Mouse (Mus musculus): ENCODE measurements around the gene Flad1.

The Flad1 gene

DNA sequence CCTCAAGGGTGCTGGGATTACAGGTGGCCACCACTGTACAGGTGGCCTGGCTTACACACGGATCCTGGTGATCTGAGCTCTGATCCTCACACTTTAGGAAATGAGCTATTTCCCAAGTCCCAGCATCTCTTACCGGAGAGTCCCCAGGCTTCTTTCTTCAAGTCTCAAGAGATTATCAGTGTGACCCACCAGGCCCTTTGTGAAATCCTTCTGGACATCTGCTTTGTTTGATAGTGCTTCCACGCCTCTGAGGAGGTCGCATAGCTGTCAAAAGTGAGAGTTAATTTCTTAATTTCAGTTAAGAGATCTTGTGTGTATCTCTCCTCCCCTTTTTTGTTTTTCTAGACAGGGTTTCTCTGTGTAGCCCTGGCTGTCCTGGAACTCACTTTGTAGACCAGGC, 14.2 kb upstream of the Flad1 start:
- DNase-seq (ENCODE audit: low spot score) = no peak

DNA sequence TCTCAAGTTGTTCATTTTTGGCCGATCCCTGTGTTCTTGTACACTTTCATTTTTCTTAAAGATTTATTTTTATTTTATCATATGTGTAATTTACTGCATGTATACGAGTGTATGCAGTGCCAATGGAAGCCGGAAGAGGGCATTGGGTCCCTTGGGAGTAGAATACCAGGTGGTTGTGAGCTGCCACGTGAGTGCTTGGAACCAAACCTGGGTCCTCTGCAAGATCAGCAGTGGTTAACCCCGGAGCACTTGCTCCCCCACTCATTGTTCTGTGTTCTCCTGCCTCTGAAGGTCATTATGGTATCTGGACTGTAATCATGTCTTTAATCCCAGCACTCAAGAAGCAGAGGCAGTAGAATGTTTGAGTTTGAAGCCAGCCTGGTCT, 13.5 kb upstream of the Flad1 start:
- DNase-seq (ENCODE audit: low spot score) = no peak

DNA sequence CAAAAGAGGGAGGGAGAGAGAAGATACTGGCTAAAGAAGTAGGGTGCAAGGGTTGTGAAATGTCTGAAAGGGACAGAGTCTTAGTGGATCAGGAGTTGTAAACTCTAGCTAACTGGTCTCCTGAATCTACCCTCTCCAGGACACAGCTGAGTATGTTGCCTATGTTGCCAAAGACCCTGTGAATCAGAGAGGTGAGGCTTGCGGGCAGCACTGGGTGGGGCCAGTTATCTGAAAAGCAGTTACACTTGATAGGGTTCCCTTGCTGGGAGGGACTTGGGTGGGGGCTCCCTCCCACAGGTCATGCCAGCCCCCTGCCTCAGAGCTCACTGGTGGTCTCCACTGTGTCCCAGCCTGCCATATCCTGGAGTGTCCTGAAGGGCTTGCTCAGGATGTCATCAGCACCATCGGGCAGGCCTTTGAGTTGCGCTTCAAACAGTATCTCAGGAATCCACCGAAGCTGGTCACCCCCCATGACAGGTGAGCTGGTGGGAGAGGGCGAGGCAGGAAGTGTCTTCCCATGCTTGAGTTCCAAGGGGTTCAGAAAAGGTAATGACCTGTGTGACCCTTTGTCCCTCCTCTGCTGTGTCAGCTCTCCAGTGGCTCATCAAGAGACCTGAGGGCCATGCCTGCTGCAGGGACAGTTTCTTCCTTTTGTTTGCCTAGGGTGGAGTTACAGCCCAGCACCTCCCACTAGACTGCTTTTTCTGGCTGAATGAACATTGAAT, 12.9 kb upstream of the Flad1 start:
- no peak for DNase-seq (ENCODE audit: low spot score)

DNA sequence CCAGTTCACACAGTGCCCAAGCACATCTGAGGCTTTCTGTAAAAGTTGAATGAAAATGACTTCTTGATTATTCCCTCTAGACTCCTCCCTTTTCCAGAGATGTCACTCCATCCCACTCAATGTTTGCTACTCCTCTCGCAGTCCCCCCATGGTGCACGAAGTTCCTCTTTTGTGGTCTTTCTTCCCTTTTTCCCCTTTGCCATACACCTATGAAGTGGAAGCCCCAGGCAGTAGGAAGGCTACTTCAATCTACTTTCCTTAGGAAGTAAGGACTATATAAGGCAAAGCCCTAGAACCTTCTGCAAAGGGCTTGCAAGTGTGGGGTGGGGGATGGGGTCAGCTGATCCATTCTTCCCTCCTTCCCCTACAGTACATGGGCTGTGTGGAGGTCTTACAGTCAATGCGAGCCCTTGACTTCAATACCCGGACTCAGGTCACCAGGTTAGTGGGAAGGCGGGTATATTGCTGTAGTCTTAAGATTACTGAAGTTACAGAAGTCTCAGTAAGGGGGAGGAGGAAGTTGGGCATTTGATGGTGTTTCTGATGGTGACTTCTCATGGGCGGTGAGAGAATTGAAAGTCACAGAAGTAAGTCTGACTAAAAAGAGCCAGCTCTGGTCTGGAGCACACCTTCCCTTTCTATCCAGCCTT, 11.0 kb upstream of the Flad1 start:
- no peak for DNase-seq (ENCODE audit: low spot score)

- no peak for DNase-seq (ENCODE audit: low spot score)
These were observed 10.3 kb upstream of the Flad1 start for GRCm38 (mm10) chr3:89421810-89422473.

GRCm38 (mm10) chr3:89421002-89421774, 9.5 kb upstream of the Flad1 start:
- DNase-seq (ENCODE audit: low spot score) = no peak

DNA sequence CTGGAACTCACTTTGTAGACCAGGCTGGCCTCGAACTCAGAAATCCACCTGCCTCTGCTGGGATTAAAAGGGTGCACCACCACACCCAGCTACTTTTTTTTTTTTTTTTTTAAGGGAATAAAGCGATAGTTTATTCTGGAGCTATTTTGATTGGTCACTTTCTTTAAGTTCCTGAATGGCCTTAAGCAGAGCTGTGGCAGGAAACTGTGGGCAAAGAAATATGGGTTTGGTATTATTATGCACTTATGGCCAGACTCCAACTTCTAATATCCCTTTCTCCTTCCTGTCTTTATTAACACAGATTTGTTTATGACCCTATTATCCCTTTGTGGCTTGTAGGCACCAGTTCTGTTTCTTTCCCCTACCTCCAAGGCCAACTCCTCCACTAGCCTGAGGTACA, 8.8 kb upstream of the Flad1 start:
- no peak for DNase-seq (ENCODE audit: low spot score)

GRCm38 (mm10) chr3:89419981-89420380, 8.3 kb upstream of the Flad1 start:
- no peak for DNase-seq (ENCODE audit: low spot score)

- DNase-seq (ENCODE audit: low spot score) = no peak
These were observed 7.9 kb upstream of the Flad1 start for GRCm38 (mm10) chr3:89419571-89419970.

GRCm38 (mm10) chr3:89418861-89419250, 7.2 kb upstream of the Flad1 start:
- DNase-seq (ENCODE audit: low spot score) = no peak

- DNase-seq (ENCODE audit: low spot score) = peak; percentile 97
These were observed 6.6 kb upstream of the Flad1 start, which contains the start of the genes Cks1b and Shc1 for GRCm38 (mm10) chr3:89418170-89418860. TSS of gene Cks1b (minus strand) at chr3:89418383. TSS of gene Shc1 (plus strand) at chr3:89418443.

DNA sequence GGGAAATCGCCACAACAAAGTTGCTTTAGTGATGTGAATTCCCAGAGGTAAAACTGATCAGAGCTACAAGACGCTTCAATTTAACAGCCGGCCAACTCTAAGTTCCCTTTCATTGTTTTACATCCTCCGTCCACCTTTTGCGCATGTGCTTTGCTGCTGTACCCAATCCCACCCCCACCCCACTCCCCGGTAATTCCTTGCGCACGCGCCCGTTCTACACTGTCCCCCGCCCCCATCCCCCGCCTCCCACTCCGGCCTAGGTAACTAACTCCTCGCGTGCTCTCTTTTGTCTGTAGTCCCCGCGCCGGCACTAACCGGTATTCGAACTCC, 6.1 kb upstream of the Flad1 start:
- no peak for DNase-seq (ENCODE audit: low spot score)

DNA sequence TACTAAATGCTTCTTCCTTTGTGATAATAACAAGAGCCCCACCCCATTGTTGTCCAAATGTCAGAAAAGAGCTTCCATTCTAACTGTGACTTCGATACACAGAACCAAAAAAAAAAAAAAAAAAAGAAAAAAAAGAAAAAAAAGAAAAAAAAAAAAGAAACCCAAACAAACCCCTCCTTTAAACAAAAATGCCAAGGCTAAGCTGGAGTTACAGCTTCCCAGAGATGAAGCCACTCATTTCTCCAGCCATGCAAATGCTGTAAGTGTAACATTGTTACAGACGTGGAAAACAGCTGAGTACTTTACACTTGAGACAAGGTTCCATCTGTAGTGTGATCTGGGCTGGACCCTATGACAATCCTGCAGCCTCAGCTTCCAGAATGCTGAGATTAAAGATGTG, 5.5 kb upstream of the Flad1 start:
- DNase-seq (ENCODE audit: low spot score) = no peak

DNA sequence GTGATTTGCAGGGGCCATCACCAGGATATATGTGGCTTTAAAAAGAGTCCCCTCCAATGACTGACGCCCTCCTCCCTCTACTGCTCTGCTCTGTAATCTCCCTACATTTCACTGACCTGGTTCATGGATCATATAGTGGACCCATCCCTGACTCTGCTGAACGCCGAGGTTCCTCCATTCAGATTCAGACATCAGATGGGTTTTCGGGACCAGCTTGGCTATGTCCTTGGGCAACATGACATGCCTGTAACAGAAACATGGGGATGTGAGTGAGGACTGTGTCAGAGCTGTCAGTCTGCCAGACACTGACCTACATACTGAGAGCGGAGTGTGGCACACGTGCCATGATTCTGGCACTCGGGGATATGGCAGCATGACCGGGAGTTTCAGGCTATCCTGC, 4.5 kb upstream of the Flad1 start:
- no peak for DNase-seq (ENCODE audit: low spot score)

- no peak for DNase-seq (ENCODE audit: low spot score)
These were observed 806 bp downstream of the Flad1 start for GRCm38 (mm10) chr3:89410864-89411263.

GRCm38 (mm10) chr3:89409701-89410100, 2.0 kb downstream of the Flad1 start:
- no peak for DNase-seq (ENCODE audit: low spot score)

DNA sequence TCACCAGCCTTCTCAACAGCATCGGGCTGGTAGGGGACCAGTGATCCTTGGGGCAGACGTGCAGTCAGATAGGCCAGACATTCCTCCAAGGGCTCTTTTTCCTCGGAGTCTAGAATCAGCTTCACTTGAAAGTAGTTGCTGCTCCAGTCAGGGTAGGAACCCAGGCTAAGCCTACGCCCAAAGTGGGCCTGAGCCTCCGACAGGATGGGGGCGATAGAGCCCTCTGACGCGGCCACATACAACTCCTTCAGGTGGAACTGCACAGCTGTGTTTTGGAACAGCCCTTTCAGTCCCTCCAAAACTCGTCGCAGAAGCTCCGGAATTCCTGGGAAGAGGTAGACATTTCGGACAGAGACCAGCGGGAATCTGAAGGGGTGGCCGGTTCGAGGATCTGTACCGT, 3.2 kb downstream of the Flad1 start:
- no peak for DNase-seq (ENCODE audit: low spot score)

DNA sequence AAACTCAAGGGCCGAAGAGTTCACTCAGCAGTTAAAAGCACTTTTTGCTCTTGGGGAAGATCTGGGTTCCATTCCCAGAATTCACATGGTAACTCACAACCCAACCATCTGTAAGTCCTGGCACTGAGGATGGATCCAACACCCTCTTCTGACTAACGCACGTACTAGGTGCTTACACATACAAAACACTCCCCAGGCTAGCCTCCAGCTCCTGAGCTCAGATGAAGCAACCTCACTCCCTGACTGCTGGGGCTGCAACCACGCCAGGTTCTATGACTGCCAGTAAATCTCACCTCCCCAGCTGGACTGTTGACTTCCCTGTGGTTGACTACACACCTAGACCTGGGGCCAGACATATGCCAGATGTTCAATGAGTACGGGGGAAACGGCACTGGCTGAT, 4.8 kb downstream of the Flad1 start:
- no peak for DNase-seq (ENCODE audit: low spot score)

DNA sequence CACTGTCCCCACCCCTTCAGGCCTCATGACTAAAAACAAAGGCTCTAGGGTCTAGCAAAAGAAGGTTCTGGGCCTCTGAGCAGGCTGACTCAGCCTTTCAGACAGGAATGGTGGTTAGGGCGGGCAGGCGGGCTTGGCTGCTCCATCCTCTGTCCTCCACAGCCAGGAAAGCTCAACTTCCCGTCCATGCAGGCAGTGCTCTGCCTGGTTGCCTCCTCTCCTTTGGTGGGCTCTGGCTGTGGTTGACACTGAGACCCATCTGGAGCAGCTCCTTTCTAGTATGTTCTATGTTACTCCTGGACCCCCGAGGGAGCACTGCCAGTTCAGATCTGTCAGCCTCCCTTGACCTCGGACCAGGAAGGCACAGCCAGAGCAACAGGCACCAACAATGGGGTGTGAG, 9.0 kb downstream of the Flad1 start, which contains the start of gene Lenep:
Gene Lenep, minus strand, starts transcription at position 101 of the 400 bp plus-strand sequence.
- no peak for DNase-seq (ENCODE audit: low spot score)

DNA sequence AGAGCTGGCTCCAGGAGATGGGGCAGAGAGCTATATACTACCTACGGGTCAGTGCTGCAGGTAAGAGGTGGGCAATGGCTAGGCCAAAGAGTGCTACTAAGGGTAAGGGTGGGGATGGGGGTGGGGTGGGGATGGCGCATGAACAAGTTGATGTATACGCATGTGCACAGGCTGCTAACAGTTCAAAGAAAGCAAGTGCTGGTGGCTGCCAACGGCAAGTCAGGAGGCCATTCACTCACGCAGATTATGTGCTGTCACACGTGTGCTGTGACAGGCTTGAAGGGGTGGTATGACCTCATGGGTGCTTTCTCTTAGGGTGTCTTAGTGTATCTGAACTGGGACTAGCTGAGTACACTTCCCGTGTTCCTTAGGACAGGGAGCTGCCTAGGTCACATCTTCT, 10.3 kb downstream of the Flad1 start:
- no peak for DNase-seq (ENCODE audit: low spot score)

GRCm38 (mm10) chr3:89396654-89397005, 15.0 kb downstream of the Flad1 start:
- DNase-seq (ENCODE audit: low spot score) = no peak
